Mouse (Mus musculus): ENCODE measurements around the gene Epb41l2. TPM values are rescaled to one million over a fixed set of nuclear protein-coding genes. Genes with fewer than 3 reads are reported as not detected.
A peak's percentile ranks its signal among the peaks of the same experiment; 100 is the strongest.

The Epb41l2 gene
- polyA plus RNA-seq, 2 experiments from 2014 or later = 14.6 to 15.4 TPM

DNA sequence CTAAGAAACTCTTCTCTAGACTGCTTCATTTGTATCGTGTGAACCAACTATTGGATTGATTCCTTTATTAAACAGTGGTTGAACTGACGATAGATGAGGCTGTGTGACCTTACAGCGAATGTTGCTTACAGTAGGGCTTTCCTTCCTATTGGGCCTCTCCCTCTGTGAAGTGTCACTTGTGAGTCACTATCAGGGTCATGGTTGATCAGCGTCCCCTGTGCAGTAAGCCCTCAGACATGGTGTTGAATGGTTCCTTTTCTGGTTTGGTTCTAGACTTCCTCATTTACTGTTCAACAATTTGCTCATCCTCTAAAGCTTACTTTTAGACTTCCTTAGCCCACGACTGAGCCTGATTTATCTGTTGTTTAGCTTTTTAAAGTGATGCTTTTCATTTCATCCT lies 7.1 kb downstream of the Epb41l2 start:
- ATAC-seq = no peak

DNA sequence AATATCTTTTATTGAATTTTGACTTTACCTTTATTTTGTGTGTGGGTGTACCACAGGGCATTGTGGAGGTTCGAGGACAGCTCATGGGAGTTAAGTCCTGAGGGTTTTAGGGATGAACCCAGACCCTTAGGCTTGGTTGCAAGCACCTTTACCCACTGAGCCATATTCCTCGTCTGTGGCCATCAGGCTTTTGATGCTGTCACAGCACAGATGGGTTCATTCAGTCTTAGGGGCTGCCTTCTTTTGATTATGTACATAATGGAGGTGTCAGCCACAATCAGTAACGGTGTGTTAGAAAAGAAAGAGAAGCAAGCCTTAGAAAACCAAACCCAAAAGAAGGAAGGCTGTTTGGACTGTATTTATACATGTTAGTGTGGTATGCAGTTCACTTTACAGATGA lies 9.3 kb downstream of the Epb41l2 start:
- ATAC-seq = no peak

DNA sequence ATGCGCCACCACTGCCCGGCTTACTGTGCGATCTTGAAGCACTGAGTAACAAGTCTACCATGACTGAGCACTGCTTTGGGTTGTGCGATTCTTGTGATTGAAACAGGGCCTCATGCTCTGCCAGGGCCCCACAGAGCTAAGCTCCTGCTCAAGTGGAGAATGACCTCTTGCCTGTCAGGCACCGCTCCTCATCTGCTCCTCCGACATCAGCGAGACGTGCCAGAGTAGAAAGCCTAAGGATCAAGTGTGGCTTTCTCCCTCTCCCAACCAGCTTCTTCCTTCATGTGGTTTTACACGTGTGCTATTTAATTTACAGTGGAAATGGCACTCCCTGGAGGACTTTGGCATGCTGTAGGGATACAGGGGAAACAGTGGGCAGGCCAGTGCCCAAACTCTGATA lies 10.1 kb downstream of the Epb41l2 start:
- ATAC-seq = no peak

DNA sequence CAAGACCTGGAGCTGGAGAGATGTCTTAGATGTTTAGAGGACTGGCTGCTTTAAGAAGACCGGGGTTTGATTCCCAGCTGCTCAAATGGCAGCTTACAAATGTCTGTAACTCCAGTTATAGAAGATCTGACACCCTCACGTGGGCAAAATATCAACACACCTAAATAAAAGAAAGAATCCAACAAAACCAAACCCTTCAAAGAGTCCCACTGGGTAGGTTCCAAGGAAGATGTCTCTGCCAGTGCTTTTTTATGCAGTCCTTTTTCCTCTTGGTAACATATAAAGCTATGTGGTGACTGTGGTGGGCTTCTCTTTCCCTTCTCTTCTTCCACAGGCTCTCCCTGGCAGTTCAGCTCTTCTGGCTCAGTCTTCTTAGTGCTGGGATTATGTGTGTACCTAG lies 11.7 kb downstream of the Epb41l2 start:
- no peak for ATAC-seq

- no peak for ATAC-seq
Observed at GRCm38 (mm10) chr10:25371915-25372371, 12.3 kb downstream of the Epb41l2 start.

DNA sequence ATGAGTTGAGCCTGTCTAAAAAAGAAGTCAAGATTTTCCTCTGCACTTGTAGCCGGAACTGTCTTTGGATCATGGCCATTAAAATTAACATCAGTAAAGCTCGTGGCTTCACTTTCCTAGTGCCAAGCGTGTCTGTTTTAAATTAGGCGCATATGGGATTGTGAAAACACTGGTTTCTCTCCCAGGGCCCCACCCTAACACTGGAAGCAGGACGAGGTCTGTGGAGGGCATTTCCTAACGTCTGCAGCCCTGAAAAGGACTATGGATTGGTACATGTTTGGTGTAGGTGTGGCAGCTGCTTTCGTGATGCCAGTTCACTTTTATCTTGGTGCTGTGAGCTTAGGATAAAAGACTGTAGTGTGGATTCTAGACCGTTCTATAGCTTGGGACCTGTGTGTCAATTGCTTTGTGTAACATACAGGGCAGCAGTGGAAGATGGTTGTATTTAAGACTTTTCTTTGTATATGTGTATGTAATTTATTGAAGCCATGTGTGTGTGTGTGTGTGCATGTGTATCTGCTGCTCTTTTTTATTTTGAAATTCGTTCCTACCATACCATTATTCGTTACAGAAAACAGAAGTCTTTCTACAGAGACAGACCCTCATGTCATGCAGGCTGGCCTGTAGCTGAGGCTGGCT lies 13.0 kb downstream of the Epb41l2 start:
- no peak for ATAC-seq

GRCm38 (mm10) chr10:25375036-25375435 lies 15.4 kb downstream of the Epb41l2 start:
- ATAC-seq = no peak

- no peak for ATAC-seq
Observed at GRCm38 (mm10) chr10:25380746-25381481, 21.3 kb downstream of the Epb41l2 start.

GRCm38 (mm10) chr10:25381951-25382350 lies 22.4 kb downstream of the Epb41l2 start:
- ATAC-seq = no peak

DNA sequence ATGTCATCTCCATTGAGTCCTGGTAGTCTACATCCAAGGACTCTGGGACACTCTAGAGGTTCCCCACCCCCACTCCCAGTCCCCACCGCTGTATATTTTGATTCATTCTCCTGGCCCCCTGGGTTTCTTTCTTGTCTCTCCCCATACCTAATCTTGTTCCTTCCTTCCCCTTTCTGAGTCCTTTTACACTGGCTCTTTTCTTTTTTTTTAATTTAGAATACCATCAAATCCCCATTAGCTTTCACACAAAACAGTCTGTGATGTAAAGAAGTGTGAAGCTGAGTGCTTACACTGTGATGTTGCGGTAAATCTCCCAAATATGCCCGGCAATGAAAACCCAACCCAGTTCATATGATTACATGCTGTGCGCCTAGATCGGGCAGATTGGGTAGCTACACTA lies 23.6 kb downstream of the Epb41l2 start:
- ATAC-seq = no peak

DNA sequence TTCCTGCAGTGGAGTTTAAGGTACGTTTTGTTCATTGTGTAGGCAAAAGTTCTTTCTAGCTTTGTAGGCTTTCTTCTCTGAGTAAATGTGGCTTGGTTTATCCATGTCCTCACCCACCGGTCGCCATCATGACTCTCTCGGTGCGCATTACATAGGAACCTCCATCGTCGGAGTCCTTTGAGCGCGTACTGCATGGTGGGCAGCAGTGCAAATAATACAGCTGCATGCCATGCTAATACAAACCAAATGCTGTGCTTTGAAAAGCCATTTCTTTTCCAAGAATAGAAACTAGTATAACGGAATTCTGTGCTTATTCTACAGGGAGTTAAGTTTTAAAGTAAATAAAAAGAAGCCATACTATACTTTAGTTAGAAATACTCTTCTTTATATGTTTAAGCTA lies 24.8 kb downstream of the Epb41l2 start:
- no peak for ATAC-seq

- ATAC-seq = no peak
Observed at GRCm38 (mm10) chr10:25385811-25386580, 26.4 kb downstream of the Epb41l2 start.

GRCm38 (mm10) chr10:25386868-25387267 lies 27.3 kb downstream of the Epb41l2 start:
- no peak for ATAC-seq

DNA sequence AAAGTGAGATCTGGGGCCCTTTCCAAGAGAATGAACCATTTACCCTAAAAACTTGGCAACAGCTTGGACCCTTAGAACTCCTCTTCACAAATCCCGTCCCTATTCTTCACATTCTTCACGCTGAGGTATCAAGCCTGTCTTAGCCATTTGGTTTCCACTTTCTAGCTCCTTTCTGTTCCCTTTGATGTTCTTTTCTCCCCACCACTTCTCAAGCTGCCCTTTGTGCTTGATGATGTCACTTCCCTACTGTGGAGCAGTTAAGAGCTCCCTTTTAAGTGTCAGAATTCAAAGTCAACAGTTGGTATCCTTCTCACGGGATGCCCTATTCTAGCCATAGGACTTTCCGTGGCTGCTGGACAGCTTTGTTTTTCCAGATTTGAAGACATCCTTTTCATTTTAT lies 27.7 kb downstream of the Epb41l2 start:
- peak; percentile 84 for ATAC-seq

- ATAC-seq = no peak
Observed at GRCm38 (mm10) chr10:25392786-25393185, 33.2 kb downstream of the Epb41l2 start.

- no peak for ATAC-seq
Observed at GRCm38 (mm10) chr10:25393721-25394120, 34.1 kb downstream of the Epb41l2 start.

DNA sequence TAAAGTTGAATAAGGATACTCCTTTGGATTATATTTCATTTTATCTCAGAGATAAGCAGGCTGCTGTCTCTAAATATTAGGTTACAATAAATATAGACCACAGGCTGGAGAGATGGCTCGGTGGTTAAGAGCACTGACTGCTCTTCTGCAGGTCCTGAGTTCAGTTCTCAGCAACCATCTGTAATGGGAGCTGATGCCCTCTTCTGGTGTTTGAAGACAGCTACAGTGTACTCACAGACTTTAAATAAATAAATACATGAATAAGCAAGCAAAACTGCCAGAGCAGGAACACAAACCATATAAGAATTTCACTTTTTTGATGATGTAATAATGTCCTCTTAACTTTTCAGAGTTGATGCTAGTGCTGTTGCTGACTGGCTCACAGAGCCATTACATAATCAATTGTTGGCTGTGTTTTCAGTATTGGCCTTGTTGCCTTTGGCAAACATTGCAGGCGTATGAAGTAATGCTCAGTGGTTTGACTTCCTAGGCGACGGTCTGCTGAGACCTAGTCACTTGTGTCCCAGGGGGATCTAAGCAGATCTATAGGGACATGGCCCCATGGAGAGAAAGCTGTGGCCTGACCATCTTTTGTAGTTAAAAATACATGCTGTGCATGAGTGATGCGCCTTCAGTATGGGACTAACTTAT lies 35.8 kb downstream of the Epb41l2 start:
- no peak for ATAC-seq

DNA sequence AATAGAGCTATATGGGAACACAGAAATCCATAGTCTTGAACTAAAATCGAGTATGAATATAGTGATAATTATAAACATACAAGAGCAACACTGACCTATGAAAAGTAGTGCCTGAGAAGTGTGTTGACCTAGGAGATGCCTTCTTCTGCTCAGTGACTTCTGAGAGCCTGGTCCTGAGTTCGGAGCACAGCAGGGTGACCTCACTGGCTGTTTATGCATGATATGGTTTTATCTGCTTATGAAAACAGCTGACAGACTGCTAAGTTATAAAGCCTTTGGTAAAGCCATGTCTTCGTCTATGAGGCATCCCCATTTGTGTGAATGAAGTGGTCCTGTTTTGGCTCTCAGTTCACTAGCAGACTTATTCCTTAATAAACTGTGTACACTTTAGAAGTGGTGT lies 37.3 kb downstream of the Epb41l2 start:
- no peak for ATAC-seq

GRCm38 (mm10) chr10:25397767-25398690 lies 38.4 kb downstream of the Epb41l2 start:
- ATAC-seq = no peak

GRCm38 (mm10) chr10:25399016-25399415 lies 39.4 kb downstream of the Epb41l2 start:
- ATAC-seq = no peak

DNA sequence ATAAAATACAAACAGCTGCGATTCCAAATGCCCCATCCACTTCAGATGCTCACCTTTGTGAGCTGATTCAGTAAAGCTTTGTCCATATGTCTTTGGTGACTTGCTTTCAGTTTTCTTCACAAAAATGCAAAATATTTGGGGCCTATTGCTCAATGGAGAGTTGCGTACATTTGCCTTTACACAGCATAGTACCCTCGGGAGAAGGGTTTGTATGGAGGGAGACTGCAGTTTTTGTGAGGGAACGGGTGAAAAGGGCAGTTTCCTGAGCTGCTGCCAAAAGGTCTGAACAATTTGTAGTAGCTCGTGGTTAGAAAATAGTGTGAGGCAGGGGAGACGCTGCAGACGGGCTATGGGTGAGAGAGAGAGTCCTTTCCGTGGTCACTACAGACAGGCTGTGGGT lies 40.5 kb downstream of the Epb41l2 start:
- ATAC-seq = no peak

GRCm38 (mm10) chr10:25400646-25401045 lies 41.0 kb downstream of the Epb41l2 start:
- no peak for ATAC-seq

Measured in activated CD4-positive, CD25-positive, alpha-beta regulatory T cell, adult 4 months (primary cell).